Mouse (Mus musculus) hindbrain, embryonic 11.5 days (tissue): ENCODE measurements around the gene Med24. TPM values are rescaled to one million over a fixed set of nuclear protein-coding genes. Genes with fewer than 3 reads are reported as not detected.

Experiments used
- ATAC-seq: fragments of 200-750 bp; cut with Nextera tagmentation; 2 replicates; pipeline ENCODE4 v1.8.0; 2017; ENCODE audit warnings: mild to moderate bottlenecking, moderate TSS enrichment, moderate library complexity; ENCODE audit not compliant: low FRiP score
- DNase-seq: peaks from one replicate; pipeline ENCODE4 v3.0.0-alpha.2; 2015; ENCODE audit warnings: low spot score
- H3K27ac ChIP-seq: fragments of 300-500 bp; sonication (generic); 2 replicates; pipeline ENCODE4 v1.5.1; 2014; ENCODE audit warnings: mild to moderate bottlenecking, low read depth, low read length
- H3K27me3 ChIP-seq: fragments of 300-500 bp; sonication (generic); 2 replicates; pipeline ENCODE4 v1.6.1; 2014; ENCODE audit warnings: mild to moderate bottlenecking, low read length, moderate library complexity, mixed read lengths; ENCODE audit not compliant: control insufficient read depth, insufficient read depth
- H3K36me3 ChIP-seq: fragments of 300-500 bp; sonication (generic); 2 replicates; pipeline ENCODE4 v1.6.1; 2014; ENCODE audit warnings: mild to moderate bottlenecking, low read length, moderate library complexity, mixed read lengths; ENCODE audit not compliant: control insufficient read depth, insufficient read depth
- H3K4me1 ChIP-seq: fragments of 300-500 bp; sonication (generic); replicated peaks from 2 replicates; pipeline ENCODE4 v1.6.1; 2014; ENCODE audit warnings: low read length, mixed read lengths; ENCODE audit not compliant: control insufficient read depth, insufficient read depth
- H3K4me2 ChIP-seq: fragments of 300-500 bp; sonication (generic); replicated peaks from 2 replicates; pipeline ENCODE4 v1.6.1; 2014; ENCODE audit warnings: mild to moderate bottlenecking, low read depth, low read length
- H3K4me3 ChIP-seq: fragments of 300-500 bp; sonication (generic); 2 replicates; pipeline ENCODE4 v1.5.1; 2014; ENCODE audit warnings: low read depth, low read length
- H3K9ac ChIP-seq: fragments of 300-500 bp; sonication (generic); 2 replicates; pipeline ENCODE4 v1.6.1; 2014; ENCODE audit warnings: low read depth, low read length
- H3K9me3 ChIP-seq: fragments of 300-500 bp; sonication (generic); 2 replicates; pipeline ENCODE4 v1.6.1; 2016; ENCODE audit warnings: low read length; ENCODE audit not compliant: control insufficient read depth
- WGBS: fragments of 180-500 bp; shearing (Covaris S2); extraction: QIAGEN DNeasy Blood & Tissue Kit; methylation state at CpG from one replicate; pipeline ENCODE4 v1.1.7; 2014; 5-methylcytosine and 5-hydroxymethylcytosine counted together
- polyA plus RNA-seq: library from polyadenylated mRNA; unstranded; fragments of >200 nt; fragmentation: Nextera tagmentation; extraction: Ambion mirVana; gene quantifications from 2 replicates; pipeline ENCODE4 v1.2.1, GENCODE M21; 2014

The Med24 gene
- polyA plus RNA-seq, 1 experiment from 2014 or later: 47.3 TPM

- ATAC-seq (peak; percentile 59), DNase-seq (peak; percentile 65)
- WGBS: 31% methylated on average over 9 of the region's 9 CpGs
- H3K27ac ChIP-seq: 0 out of 2 replicates have a peak overlapping the region, but pooled peaks have one; percentile 11
- H3K27me3 ChIP-seq: no peaks in the 10 kb centered on the region
- peaks cover 8% of the 10 kb centered on the region for H3K4me1 ChIP-seq
- H3K36me3 ChIP-seq: no peaks in the 10 kb centered on the region; the same call in 1 of the 2 replicates
- no peaks in the 10 kb centered on the region for H3K9me3 ChIP-seq
- H3K4me2 ChIP-seq: no peak overlapping the region; the same call in 1 of the 2 replicates
- no peak overlapping the region for H3K4me3 ChIP-seq
- H3K9ac ChIP-seq: peak overlapping the region; percentile 5; the same call in 1 of the 2 replicates
Measured at GRCm38 (mm10) chr11:98767276-98767675, 38.0 kb upstream of the Med24 start.

- Histone ChIP-seq H3K4me3 (no peak overlapping the region), H3K9me3 (no peaks in the 10 kb centered on the region), H3K36me3 (no peaks in the 10 kb centered on the region; the same call in 1 of the 2 replicates), H3K27ac (0 out of 2 replicates have a peak overlapping the region, but pooled peaks have one; percentile 11), H3K27me3 (no peaks in the 10 kb centered on the region), H3K4me2 (no peak overlapping the region), H3K4me1 (peaks cover 8% of the 10 kb centered on the region), H3K9ac (0 out of 2 replicates have a peak overlapping the region, but pooled peaks have one; percentile 5)
- ATAC-seq: peak; percentile 55
- 54% methylated on average over 5 of the region's 5 CpGs for WGBS
- peak; percentile 30 for DNase-seq
Measured at GRCm38 (mm10) chr11:98766816-98767215, 37.6 kb upstream of the Med24 start.

GRCm38 (mm10) chr11:98766346-98766745 is 37.1 kb upstream of the Med24 start:
- DNase-seq (no peak), ATAC-seq (no peak)
- Histone ChIP-seq H3K27ac (peak overlapping the region; percentile 36; the same call in 1 of the 2 replicates), H3K36me3 (no peaks in the 10 kb centered on the region; the same call in 1 of the 2 replicates), H3K9me3 (no peaks in the 10 kb centered on the region), H3K9ac (no peak overlapping the region), H3K4me3 (no peak overlapping the region), H3K27me3 (no peaks in the 10 kb centered on the region), H3K4me2 (no peak overlapping the region), H3K4me1 (peaks cover 8% of the 10 kb centered on the region)
- 50% methylated on average over 1 of the region's 2 CpGs for WGBS

- Histone ChIP-seq H3K36me3 (no peaks in the 10 kb centered on the region; the same call in 1 of the 2 replicates), H3K4me2 (no peak overlapping the region), H3K27ac (peak overlapping the region; percentile 36; the same call in 1 of the 2 replicates), H3K4me3 (no peak overlapping the region), H3K9me3 (no peaks in the 10 kb centered on the region), H3K27me3 (no peaks in the 10 kb centered on the region), H3K4me1 (peaks cover 8% of the 10 kb centered on the region), H3K9ac (no peak overlapping the region)
- WGBS: 52% methylated on average over 8 of the region's 9 CpGs
- DNase-seq (no peak), ATAC-seq (no peak)
Measured at GRCm38 (mm10) chr11:98765421-98766309, 36.4 kb upstream of the Med24 start.

GRCm38 (mm10) chr11:98764746-98765145 is 35.5 kb upstream of the Med24 start:
- H3K27ac ChIP-seq: no peak overlapping the region
- no peaks in the 10 kb centered on the region for H3K27me3 ChIP-seq
- no peak overlapping the region for H3K4me3 ChIP-seq
- H3K4me2 ChIP-seq: no peak overlapping the region
- ATAC-seq (no peak), DNase-seq (no peak)
- H3K9ac ChIP-seq: no peak overlapping the region; the same call in 1 of the 2 replicates
- no peaks in the 10 kb centered on the region for H3K9me3 ChIP-seq
- no peaks in the 10 kb centered on the region; the same call in 1 of the 2 replicates for H3K36me3 ChIP-seq
- peaks cover 8% of the 10 kb centered on the region for H3K4me1 ChIP-seq

GRCm38 (mm10) chr11:98764091-98764490 is 34.9 kb upstream of the Med24 start:
- H3K9ac ChIP-seq: no peak overlapping the region
- peaks cover 8% of the 10 kb centered on the region for H3K4me1 ChIP-seq
- no peaks in the 10 kb centered on the region for H3K9me3 ChIP-seq
- H3K4me3 ChIP-seq: no peak overlapping the region
- H3K4me2 ChIP-seq: no peak overlapping the region
- ATAC-seq (no peak), DNase-seq (no peak)
- no peaks in the 10 kb centered on the region for H3K27me3 ChIP-seq
- no peak overlapping the region for H3K27ac ChIP-seq
- 88% methylated on average over 18 of the region's 18 CpGs for WGBS
- H3K36me3 ChIP-seq: no peaks in the 10 kb centered on the region; the same call in 1 of the 2 replicates

- ATAC-seq (no peak), DNase-seq (no peak)
- peaks cover 7% of the 10 kb centered on the region for H3K4me1 ChIP-seq
- no peak overlapping the region for H3K27ac ChIP-seq
- H3K9me3 ChIP-seq: no peaks in the 10 kb centered on the region
- 94% methylated on average over 8 of the region's 8 CpGs for WGBS
- no peaks in the 10 kb centered on the region; the same call in 1 of the 2 replicates for H3K36me3 ChIP-seq
- no peak overlapping the region for H3K4me3 ChIP-seq
- H3K9ac ChIP-seq: no peak overlapping the region
- H3K27me3 ChIP-seq: no peaks in the 10 kb centered on the region
- no peak overlapping the region for H3K4me2 ChIP-seq
Measured at GRCm38 (mm10) chr11:98763502-98763861, 34.2 kb upstream of the Med24 start.

GRCm38 (mm10) chr11:98762756-98763501 is 33.7 kb upstream of the Med24 start:
- ATAC-seq (no peak), DNase-seq (peak; percentile 44)
- H3K4me2 ChIP-seq: no peak overlapping the region
- H3K9ac ChIP-seq: no peak overlapping the region
- no peak overlapping the region for H3K27ac ChIP-seq
- no peaks in the 10 kb centered on the region for H3K9me3 ChIP-seq
- H3K4me1 ChIP-seq: peaks cover 2% of the 10 kb centered on the region
- H3K36me3 ChIP-seq: no peaks in the 10 kb centered on the region; the same call in 1 of the 2 replicates
- 66% methylated on average over 17 of the region's 17 CpGs for WGBS
- no peaks in the 10 kb centered on the region for H3K27me3 ChIP-seq
- no peak overlapping the region for H3K4me3 ChIP-seq
